12 mouse cellular contexts compared by ENCODE assay signal in genomic region chr4:136631237-136631994, GRCm38 (mm10). TPM values are rescaled to one million over a fixed set of nuclear protein-coding genes. Genes with fewer than 3 reads are reported as not detected.
DNase-seq lines count a peak whose midpoint lies in the region; ATAC-seq lines count a peak whose summit lies in the region.
"Had no signal": no experiment of that assay in that cellular context is flagged by ENCODE, and none has a peak within 500 bp of the region (broad histone marks: within the 10 kb centered on the region; RNA-seq: fewer than 3 reads in every experiment).

No protein-coding gene starts in this region.

- DNase-seq in forebrain, embryonic 11.5 days (ENCODE audit: low spot score): no peak
- peak; percentile 79 for DNase-seq in left cerebral cortex, postnatal 4 days
- no peak for DNase-seq in left cerebral cortex, postnatal 36 days (ENCODE audit: low spot score in 2 of 2)
- DNase-seq in adrenal gland, adult 2 months: peak; percentile 80
- DNase-seq in urinary bladder, postnatal 36 days (ENCODE audit: low spot score in 2 of 2): no peak
- DNase-seq: B cell, adult 2 months had no signal

- no peak overlapping the region for H3K4me3 ChIP-seq in forebrain, embryonic 12.5 days (replicated peaks)
- H3K4me3 ChIP-seq in forebrain, embryonic 11.5 days (ENCODE audit: low read depth, low read length): no peak overlapping the region
- H3K4me3 ChIP-seq in heart, embryonic 16.5 days (ENCODE audit: low read length): no peak overlapping the region
- no peak overlapping the region for H3K4me3 ChIP-seq in midbrain, embryonic 15.5 days
- H3K4me3 ChIP-seq: hindbrain, embryonic 10.5 days; limb, embryonic 15.5 days had no signal

- H3K27me3 ChIP-seq in forebrain, embryonic 12.5 days: peaks cover 11% of the 10 kb centered on the region
- peaks cover 2% of the 10 kb centered on the region; the same call in 1 of the 2 replicates for H3K27me3 ChIP-seq in forebrain, embryonic 11.5 days (ENCODE audit: control insufficient read depth, insufficient read depth, low read length)
- H3K27me3 ChIP-seq in heart, embryonic 16.5 days (ENCODE audit: control insufficient read depth, insufficient read depth, low read length): peaks cover 2% of the 10 kb centered on the region
- H3K27me3 ChIP-seq in midbrain, embryonic 15.5 days (replicated peaks): 0 out of 2 replicates have a peak, but pooled peaks cover 11% of the 10 kb centered on the region

- H3K9me3 ChIP-seq in forebrain, embryonic 12.5 days: 0 out of 2 replicates have a peak, but pooled peaks cover 3% of the 10 kb centered on the region
- no peaks in the 10 kb centered on the region for H3K9me3 ChIP-seq in forebrain, embryonic 11.5 days (ENCODE audit: control insufficient read depth, low read length)
- no peaks in the 10 kb centered on the region for H3K9me3 ChIP-seq in heart, embryonic 16.5 days (replicated peaks; ENCODE audit: control insufficient read depth, low read length)
- no peaks in the 10 kb centered on the region for H3K9me3 ChIP-seq in midbrain, embryonic 15.5 days
- H3K9me3 ChIP-seq: limb, embryonic 15.5 days had no signal

- 0 out of 2 replicates have a peak overlapping the region, but pooled peaks have one; percentile 31 for H3K27ac ChIP-seq in forebrain, embryonic 12.5 days
- no peak overlapping the region for H3K27ac ChIP-seq in forebrain, embryonic 11.5 days (ENCODE audit: low read depth, low read length)
- no peak overlapping the region for H3K27ac ChIP-seq in heart, embryonic 16.5 days (ENCODE audit: low read length)
- no peak overlapping the region for H3K27ac ChIP-seq in midbrain, embryonic 15.5 days
- H3K27ac ChIP-seq: hindbrain, embryonic 10.5 days; limb, embryonic 15.5 days had no signal

- no peak overlapping the region for H3K4me2 ChIP-seq in forebrain, embryonic 12.5 days
- no peak overlapping the region for H3K4me2 ChIP-seq in forebrain, embryonic 11.5 days (ENCODE audit: low read depth, low read length, severe bottlenecking)
- no peak overlapping the region for H3K4me2 ChIP-seq in heart, embryonic 16.5 days (ENCODE audit: low read depth, low read length)
- H3K4me2 ChIP-seq in midbrain, embryonic 15.5 days: no peak overlapping the region
- H3K4me2 ChIP-seq: limb, embryonic 15.5 days had no signal

- ATAC-seq in forebrain, embryonic 12.5 days (ENCODE audit: low FRiP score): no peak
- no peak for ATAC-seq in forebrain, embryonic 11.5 days (replicated peaks; ENCODE audit: low FRiP score)
- ATAC-seq in heart, embryonic 16.5 days (replicated peaks; ENCODE audit: extremely low read depth, insufficient read depth, low FRiP score): peak; percentile 85
- no peak for ATAC-seq in midbrain, embryonic 15.5 days (replicated peaks)

- H3K4me1 ChIP-seq in forebrain, embryonic 12.5 days: peaks cover 7% of the 10 kb centered on the region
- no peaks in the 10 kb centered on the region for H3K4me1 ChIP-seq in forebrain, embryonic 11.5 days (replicated peaks; ENCODE audit: control insufficient read depth, insufficient read depth, low read length)
- H3K4me1 ChIP-seq in heart, embryonic 16.5 days (ENCODE audit: control insufficient read depth, insufficient read depth, low read length): peaks cover 7% of the 10 kb centered on the region
- H3K4me1 ChIP-seq in midbrain, embryonic 15.5 days: 0 out of 2 replicates have a peak, but pooled peaks cover 4% of the 10 kb centered on the region
- H3K4me1 ChIP-seq: limb, embryonic 15.5 days had no signal

- 83% methylated on average over 11 of the region's 11 CpGs for WGBS in forebrain, embryonic 12.5 days
- 87% methylated on average over 11 of the region's 11 CpGs for WGBS in forebrain, embryonic 11.5 days
- WGBS in heart, embryonic 16.5 days: 70% methylated on average over 11 of the region's 11 CpGs
- 68% methylated on average over 10 of the region's 11 CpGs for WGBS in midbrain, embryonic 15.5 days

- H3K36me3 ChIP-seq in forebrain, embryonic 12.5 days (replicated peaks): no peaks in the 10 kb centered on the region
- no peaks in the 10 kb centered on the region for H3K36me3 ChIP-seq in forebrain, embryonic 11.5 days (ENCODE audit: control insufficient read depth, insufficient read depth, low read length)
- H3K36me3 ChIP-seq in heart, embryonic 16.5 days (ENCODE audit: control insufficient read depth, insufficient read depth): no peaks in the 10 kb centered on the region
- H3K36me3 ChIP-seq in midbrain, embryonic 15.5 days (replicated peaks): no peaks in the 10 kb centered on the region
- H3K36me3 ChIP-seq: hindbrain, embryonic 10.5 days; limb, embryonic 15.5 days had no signal

- intact Hi-C loops in left cerebral cortex, postnatal 4 days (cut with DNase I): no loop called here
- intact Hi-C loops in left cerebral cortex, postnatal 36 days (cut with DNase I): no loop called here

- H3K9ac ChIP-seq in forebrain, embryonic 12.5 days: no peak overlapping the region
- H3K9ac ChIP-seq in forebrain, embryonic 11.5 days (ENCODE audit: low read length): no peak overlapping the region
- H3K9ac ChIP-seq in heart, embryonic 16.5 days (ENCODE audit: low read length): no peak overlapping the region
- no peak overlapping the region for H3K9ac ChIP-seq in midbrain, embryonic 15.5 days
- H3K9ac ChIP-seq: limb, embryonic 15.5 days had no signal

RNA-seq across cellular contexts. Expression of gene Lactbl1, which starts 9.0 kb away (rescaled TPM):
- polyA plus RNA-seq in forebrain, embryonic 12.5 days (2016; fragmentation: Nextera tagmentation; extraction: Ambion mirVana): 0.08 TPM in 1 of 2 replicates, not detected in the other
- polyA plus RNA-seq in forebrain, embryonic 11.5 days (2014; fragmentation: Nextera tagmentation; extraction: Ambion mirVana): not detected in 2 replicates
- under 1 TPM in 1 of 2 experiments, not detected in 1; 0.12 TPM for total RNA-seq in left cerebral cortex, postnatal 4 days (2021)
- total RNA-seq in left cerebral cortex, postnatal 36 days (2021): under 1 TPM in 1 of 2 experiments, not detected in 1; 0.15 TPM
- not detected for total RNA-seq in adrenal gland, adult 2 months (2021)
- polyA plus RNA-seq in adrenal gland, adult 2 months (2012; rRNA removed): 0.06 TPM in 1 of 2 replicates, not detected in the other
- polyA plus RNA-seq in heart, embryonic 16.5 days (2015; fragmentation: Nextera tagmentation; extraction: Ambion mirVana): 0.04 TPM in 1 of 2 replicates, not detected in the other
- 0.10 and 0.11 TPM in 2 replicates for polyA plus RNA-seq in midbrain, embryonic 15.5 days (2015; fragmentation: Nextera tagmentation; extraction: Ambion mirVana)
- polyA plus RNA-seq: embryonic facial prominence, embryonic 11.5 days; hindbrain, embryonic 10.5 days; limb, embryonic 15.5 days had no signal

RNA-seq across cellular contexts. Expression of gene Tex46, which starts 21.2 kb away (rescaled TPM):
- polyA plus RNA-seq in forebrain, embryonic 12.5 days (2016; fragmentation: Nextera tagmentation; extraction: Ambion mirVana): not detected in 2 replicates
- not detected in 2 replicates for polyA plus RNA-seq in forebrain, embryonic 11.5 days (2014; fragmentation: Nextera tagmentation; extraction: Ambion mirVana)
- not detected for total RNA-seq in left cerebral cortex, postnatal 4 days (2021)
- total RNA-seq in left cerebral cortex, postnatal 36 days (2021): not detected
- not detected for total RNA-seq in adrenal gland, adult 2 months (2021)
- not detected in 2 replicates for polyA plus RNA-seq in adrenal gland, adult 2 months (2012; rRNA removed)
- not detected in 2 replicates for polyA plus RNA-seq in heart, embryonic 16.5 days (2015; fragmentation: Nextera tagmentation; extraction: Ambion mirVana)
- not detected in 2 replicates for polyA plus RNA-seq in midbrain, embryonic 15.5 days (2015; fragmentation: Nextera tagmentation; extraction: Ambion mirVana)
- polyA plus RNA-seq: embryonic facial prominence, embryonic 11.5 days; hindbrain, embryonic 10.5 days; limb, embryonic 15.5 days had no signal

RNA-seq across cellular contexts. Expression of gene Kdm1a, which starts 28.9 kb away (rescaled TPM):
- 105 and 111 TPM in 2 replicates for polyA plus RNA-seq in forebrain, embryonic 12.5 days (2016; fragmentation: Nextera tagmentation; extraction: Ambion mirVana)
- polyA plus RNA-seq in forebrain, embryonic 11.5 days (2014; fragmentation: Nextera tagmentation; extraction: Ambion mirVana): 88.6 and 98.6 TPM in 2 replicates
- total RNA-seq in left cerebral cortex, postnatal 4 days (2021): 100 to 1,000 TPM; 194 to 205 TPM
- total RNA-seq in left cerebral cortex, postnatal 36 days (2021): 10 to 100 TPM; 95.6 to 96.1 TPM
- 10 to 100 TPM; 37.5 to 42.5 TPM for total RNA-seq in adrenal gland, adult 2 months (2021)
- 12.0 and 12.4 TPM in 2 replicates for polyA plus RNA-seq in adrenal gland, adult 2 months (2012; rRNA removed)
- 19.3 and 22.5 TPM in 2 replicates for polyA plus RNA-seq in heart, embryonic 16.5 days (2015; fragmentation: Nextera tagmentation; extraction: Ambion mirVana)
- polyA plus RNA-seq in midbrain, embryonic 15.5 days (2015; fragmentation: Nextera tagmentation; extraction: Ambion mirVana): 69.9 and 70.7 TPM in 2 replicates

Comparison
In these comparisons a context has a peak if more than half of its experiments do, and no peak if none do; other contexts are left out.
1. DNase-seq: peak in left cerebral cortex, postnatal 4 days (single experiment) and adrenal gland, adult 2 months (single experiment); none in forebrain, embryonic 11.5 days (single experiment), left cerebral cortex, postnatal 36 days (0 of 2) and urinary bladder, postnatal 36 days (0 of 2).